Mouse (Mus musculus) kidney, embryonic 14.5 days (tissue): Measurements from ENCODE around the gene Trim75. TPM values are rescaled to one million over a fixed set of nuclear protein-coding genes. Genes with fewer than 3 reads are reported as not detected.
"Not testable (repeated sequence)": the region's sequence is repeated elsewhere in the genome, so short reads cannot be mapped to it uniquely, and the experiment has no call there.

Experiments used
- ATAC-seq: fragments of 200-750 bp; cut with Nextera tagmentation; 2 replicates; pipeline ENCODE4 v1.8.0; 2017; ENCODE audit warnings: moderate number of reproducible peaks, mild to moderate bottlenecking, moderate TSS enrichment, moderate library complexity; ENCODE audit not compliant: low FRiP score, low TSS enrichment
- H3K27ac ChIP-seq: fragments of 300-500 bp; sonication (generic); 2 replicates; pipeline ENCODE4 v1.5.1; 2014; ENCODE audit warnings: low read depth, mild to moderate bottlenecking, low read length, moderate library complexity, mixed read lengths
- H3K27me3 ChIP-seq: fragments of 300-500 bp; sonication (generic); 2 replicates; pipeline ENCODE4 v1.6.1; 2014; ENCODE audit warnings: mild to moderate bottlenecking, low read length; ENCODE audit not compliant: control insufficient read depth, insufficient read depth
- H3K36me3 ChIP-seq: fragments of 300-500 bp; sonication (generic); 2 replicates; pipeline ENCODE4 v1.6.1; 2014; ENCODE audit warnings: low read length, mixed read lengths; ENCODE audit not compliant: control insufficient read depth, insufficient read depth
- H3K4me1 ChIP-seq: fragments of 300-500 bp; sonication (generic); 2 replicates; pipeline ENCODE4 v1.6.1; 2014; ENCODE audit warnings: low read length, mixed read lengths; ENCODE audit not compliant: control insufficient read depth, insufficient read depth
- H3K4me2 ChIP-seq: fragments of 300-500 bp; sonication (generic); replicated peaks from 2 replicates; pipeline ENCODE4 v1.6.1; 2014; ENCODE audit warnings: low read depth, mild to moderate bottlenecking, low read length
- H3K4me3 ChIP-seq: fragments of 300-500 bp; sonication (generic); 2 replicates; pipeline ENCODE4 v1.5.1; 2014; ENCODE audit warnings: mild to moderate bottlenecking, low read length
- H3K9ac ChIP-seq: fragments of 300-500 bp; sonication (generic); 2 replicates; pipeline ENCODE4 v1.6.1; 2014; ENCODE audit warnings: low read depth, mild to moderate bottlenecking, low read length, moderate library complexity
- H3K9me3 ChIP-seq: fragments of 300-500 bp; sonication (generic); 2 replicates; pipeline ENCODE4 v1.6.1; 2016; ENCODE audit warnings: low read length; ENCODE audit not compliant: control insufficient read depth
- WGBS: fragments of 180-500 bp; shearing (Covaris S2); extraction: QIAGEN DNeasy Blood & Tissue Kit; methylation state at CpG from one replicate; pipeline ENCODE4 v1.1.7; 2014; 5-methylcytosine and 5-hydroxymethylcytosine counted together
- polyA plus RNA-seq: library from polyadenylated mRNA; unstranded; fragments of >200 nt; fragmentation: Nextera tagmentation; extraction: Ambion mirVana; gene quantifications from 2 replicates; pipeline ENCODE4 v1.2.1, GENCODE M21; 2014

Trim75 gene
- polyA plus RNA-seq, 1 experiment from 2014 or later: not detected

DNA sequence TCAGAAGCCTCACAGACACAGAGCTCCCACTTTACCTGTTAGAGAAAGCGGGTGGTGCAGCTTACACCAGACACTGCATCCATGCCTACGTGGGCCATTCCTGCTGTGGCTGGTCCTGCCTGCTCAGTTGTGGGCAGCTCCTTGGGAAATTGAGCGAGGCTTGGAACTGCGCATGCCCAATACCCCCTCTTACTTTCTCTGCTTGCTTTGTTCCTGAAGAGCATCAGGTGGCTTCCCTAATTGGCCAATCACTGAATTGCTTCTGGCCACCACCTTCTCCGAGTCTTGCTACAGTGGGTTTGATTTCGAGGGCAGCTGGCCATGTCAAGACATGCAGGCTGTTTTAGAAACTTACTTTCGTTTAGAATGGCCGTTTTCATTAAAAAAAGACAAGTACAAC is 30.8 kb upstream of the Trim75 start, which contains the start of the genes Trim61 and Trim60:
Gene Trim61 (minus strand): TSS at position 101 of the 400 bp plus-strand sequence.
Gene Trim60 (minus strand): TSS at position 162 of the 400 bp plus-strand sequence.
- Histone ChIP-seq H3K27ac (no peak within 1 kb of the TSS), H3K36me3 (no peaks in the 10 kb centered on the region), H3K9ac (no peak within 1 kb of the TSS), H3K9me3 (no peaks in the 10 kb centered on the region), H3K4me2 (no peak within 1 kb of the TSS), H3K4me1 (no peaks in the 10 kb centered on the region), H3K4me3 (no peak within 1 kb of the TSS), H3K27me3 (no peaks in the 10 kb centered on the region)
- ATAC-seq: no peak
- WGBS: 86% methylated on average over 8 of the region's 8 CpGs

DNA sequence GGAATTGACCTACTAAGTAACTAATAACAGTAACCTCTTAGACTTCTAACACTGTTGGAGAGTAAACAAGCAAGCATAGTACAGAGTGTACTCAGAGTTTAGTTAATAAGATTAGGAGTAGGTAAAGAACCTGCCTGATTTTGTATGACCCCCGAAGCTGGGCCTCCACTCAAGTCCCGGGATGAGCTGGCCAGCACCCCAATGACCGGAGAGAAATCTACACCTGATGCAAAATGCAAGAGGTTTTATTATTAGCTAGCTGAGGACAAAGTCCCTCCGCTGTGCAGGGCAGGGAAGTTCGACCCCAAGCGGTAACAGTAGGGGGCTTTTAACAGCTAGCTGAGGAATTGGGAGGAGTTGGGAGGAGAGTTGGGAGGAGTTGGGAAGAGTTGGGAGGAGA is 20.0 kb upstream of the Trim75 start:
- H3K27me3 ChIP-seq, H3K9me3 ChIP-seq, H3K4me2 ChIP-seq, H3K9ac ChIP-seq, H3K27ac ChIP-seq, H3K36me3 ChIP-seq, H3K4me3 ChIP-seq, H3K4me1 ChIP-seq, ATAC-seq: not testable (repeated sequence)
- 81% methylated on average over 6 of the region's 6 CpGs for WGBS

DNA sequence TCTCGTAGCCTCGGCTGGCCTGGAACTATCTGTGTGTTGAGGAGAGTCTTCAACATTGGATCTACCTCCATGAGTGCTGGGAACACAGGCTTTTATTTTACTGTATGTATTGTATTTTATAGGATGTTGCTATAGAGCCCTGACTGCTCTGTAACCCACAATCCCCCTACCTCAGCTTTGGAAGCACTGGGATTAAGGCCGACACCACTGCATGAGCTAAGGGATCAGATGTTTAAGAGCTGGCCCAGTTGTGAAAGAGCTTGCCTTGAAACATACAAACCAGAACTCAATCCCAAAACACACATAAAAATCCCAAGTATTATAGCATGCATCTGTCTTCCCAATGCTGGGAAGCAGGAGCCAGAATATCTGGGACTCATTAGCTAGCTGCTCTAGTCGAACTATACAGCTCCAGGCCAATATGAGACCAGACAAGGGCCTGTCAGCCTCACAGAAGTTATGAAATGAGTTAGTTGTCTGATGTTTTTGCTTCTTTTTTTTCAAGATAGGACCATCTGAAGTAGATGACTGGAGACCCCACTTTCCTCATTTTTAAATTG is 11.3 kb upstream of the Trim75 start:
- Histone ChIP-seq H3K4me3 (no peak overlapping the region), H3K9me3 (no peaks in the 10 kb centered on the region), H3K36me3 (no peaks in the 10 kb centered on the region), H3K4me2 (no peak overlapping the region), H3K4me1 (no peaks in the 10 kb centered on the region), H3K27me3 (no peaks in the 10 kb centered on the region), H3K9ac (no peak overlapping the region), H3K27ac (no peak overlapping the region)
- no peak for ATAC-seq
- WGBS: 85% methylated on average over 4 of the region's 4 CpGs

DNA sequence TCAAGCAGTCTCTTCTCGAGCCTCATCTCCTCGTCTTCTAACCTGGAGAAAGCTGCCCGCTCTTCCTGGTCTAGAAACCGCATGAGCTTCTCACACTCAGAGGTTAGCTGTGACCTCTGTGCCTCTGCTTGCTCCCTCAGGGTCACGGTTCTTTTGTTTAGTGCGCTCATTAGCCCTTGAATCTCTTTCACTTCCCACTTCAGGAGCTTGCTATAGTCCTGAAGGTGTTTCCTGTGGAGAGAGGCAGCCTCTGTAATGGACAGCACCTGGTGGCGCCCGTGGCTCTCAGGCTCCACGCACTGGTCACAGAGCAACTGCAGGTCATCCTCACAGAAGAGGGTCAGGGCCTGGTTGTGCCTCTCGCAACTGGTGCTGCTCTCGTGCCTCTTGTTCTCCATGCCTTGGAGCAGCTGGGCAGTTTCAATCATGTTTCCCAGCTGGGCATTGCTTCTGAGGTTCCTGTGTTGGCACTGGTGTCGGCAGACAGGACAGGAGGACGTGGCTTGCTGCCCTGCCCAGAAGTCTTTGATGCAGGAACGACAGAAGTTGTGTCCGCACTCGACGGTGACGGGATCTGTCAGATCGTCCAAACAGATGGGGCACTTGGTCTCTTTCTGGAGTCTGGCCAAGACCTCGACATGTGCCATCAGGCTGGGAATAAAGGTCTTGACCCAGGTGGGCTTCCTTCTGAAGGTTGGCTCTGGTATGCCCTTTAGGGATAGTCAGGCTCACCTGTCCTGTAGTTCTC is 4.3 kb downstream of the Trim75 start:
- no peak for ATAC-seq
- H3K27me3 ChIP-seq: no peaks in the 10 kb centered on the region
- no peak overlapping the region for H3K9ac ChIP-seq
- H3K27ac ChIP-seq: no peak overlapping the region
- H3K4me3 ChIP-seq: no peak overlapping the region
- 75% methylated on average over 20 of the region's 20 CpGs for WGBS
- H3K4me1 ChIP-seq: no peaks in the 10 kb centered on the region
- H3K9me3 ChIP-seq: no peaks in the 10 kb centered on the region
- H3K4me2 ChIP-seq: no peak overlapping the region
- no peaks in the 10 kb centered on the region for H3K36me3 ChIP-seq

DNA sequence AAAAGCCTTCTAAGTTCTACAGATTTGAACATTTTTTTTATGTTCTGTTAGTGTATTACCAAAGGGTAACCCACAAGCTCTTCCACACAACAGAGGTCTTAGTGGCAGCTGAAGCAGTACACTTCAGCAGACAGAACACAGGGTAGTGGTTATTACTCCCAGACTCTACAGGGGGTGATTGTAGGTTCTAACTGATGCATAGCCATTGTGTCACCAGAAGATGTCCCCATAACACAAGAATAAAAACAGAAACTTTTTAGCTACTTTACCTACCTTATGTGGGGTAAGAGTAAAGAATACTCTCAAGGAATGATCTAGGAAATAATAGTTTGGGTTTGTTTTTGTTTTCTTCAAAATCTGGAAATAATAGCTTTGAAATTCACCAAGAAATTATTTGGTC is 24.8 kb downstream of the Trim75 start:
- H3K27me3 ChIP-seq: no peaks in the 10 kb centered on the region
- no peak overlapping the region for H3K27ac ChIP-seq
- H3K4me2 ChIP-seq: no peak overlapping the region
- no peaks in the 10 kb centered on the region for H3K9me3 ChIP-seq
- no peaks in the 10 kb centered on the region for H3K4me1 ChIP-seq
- no peak overlapping the region for H3K9ac ChIP-seq
- no peak overlapping the region for H3K4me3 ChIP-seq
- no peak for ATAC-seq
- H3K36me3 ChIP-seq: no peaks in the 10 kb centered on the region; the same call in 1 of the 2 replicates

DNA sequence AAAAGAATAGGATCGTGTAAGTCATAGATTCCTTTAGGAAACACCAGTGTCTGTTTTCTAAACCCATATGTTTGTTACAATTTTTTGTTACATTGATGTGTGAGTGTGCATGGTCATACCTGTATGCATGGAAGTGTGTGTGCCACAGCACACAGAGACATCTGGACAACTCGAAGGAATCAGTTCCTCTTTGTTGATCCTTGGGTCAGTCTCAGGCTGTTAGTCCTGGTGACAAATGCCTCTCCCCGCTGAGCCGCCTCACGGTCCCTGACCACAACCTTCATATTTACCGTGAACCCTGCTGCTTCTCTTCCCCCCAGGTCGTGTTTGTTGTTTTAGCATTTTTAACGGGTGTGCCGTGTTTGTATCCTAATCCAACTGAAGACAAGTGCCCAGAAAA is 28.6 kb downstream of the Trim75 start:
- 76% methylated on average over 9 of the region's 9 CpGs for WGBS
- H3K9me3 ChIP-seq: no peaks in the 10 kb centered on the region
- no peak for ATAC-seq
- H3K4me1 ChIP-seq: no peaks in the 10 kb centered on the region
- H3K9ac ChIP-seq: no peak overlapping the region
- no peaks in the 10 kb centered on the region for H3K36me3 ChIP-seq
- no peak overlapping the region for H3K4me3 ChIP-seq
- no peaks in the 10 kb centered on the region for H3K27me3 ChIP-seq
- H3K27ac ChIP-seq: no peak overlapping the region
- no peak overlapping the region for H3K4me2 ChIP-seq

DNA sequence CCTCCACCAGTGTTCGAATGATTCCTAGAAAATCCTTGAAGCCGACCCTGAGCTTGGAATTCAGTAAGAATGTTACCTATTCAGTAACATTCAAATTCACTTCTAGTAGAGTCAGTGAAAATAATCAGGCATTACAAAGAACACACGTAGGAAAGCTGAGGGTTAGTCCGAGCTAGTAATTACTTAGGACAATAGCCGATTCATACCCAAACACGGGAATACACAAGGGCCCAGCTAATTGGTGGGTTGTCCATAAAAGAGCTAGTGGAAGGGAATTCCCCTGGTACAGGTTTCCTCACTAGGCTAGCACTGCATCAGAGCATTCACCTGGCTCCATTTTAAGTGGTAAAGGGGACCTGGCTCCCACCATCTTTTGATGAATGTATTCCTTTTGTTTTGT is 35.5 kb downstream of the Trim75 start:
- no peak for ATAC-seq
- no peak overlapping the region for H3K4me2 ChIP-seq
- no peaks in the 10 kb centered on the region for H3K36me3 ChIP-seq
- no peak overlapping the region for H3K9ac ChIP-seq
- H3K9me3 ChIP-seq: no peaks in the 10 kb centered on the region
- H3K27ac ChIP-seq: no peak overlapping the region
- H3K27me3 ChIP-seq: no peaks in the 10 kb centered on the region
- 96% methylated on average over 6 of the region's 6 CpGs for WGBS
- H3K4me1 ChIP-seq: no peaks in the 10 kb centered on the region
- H3K4me3 ChIP-seq: no peak overlapping the region

DNA sequence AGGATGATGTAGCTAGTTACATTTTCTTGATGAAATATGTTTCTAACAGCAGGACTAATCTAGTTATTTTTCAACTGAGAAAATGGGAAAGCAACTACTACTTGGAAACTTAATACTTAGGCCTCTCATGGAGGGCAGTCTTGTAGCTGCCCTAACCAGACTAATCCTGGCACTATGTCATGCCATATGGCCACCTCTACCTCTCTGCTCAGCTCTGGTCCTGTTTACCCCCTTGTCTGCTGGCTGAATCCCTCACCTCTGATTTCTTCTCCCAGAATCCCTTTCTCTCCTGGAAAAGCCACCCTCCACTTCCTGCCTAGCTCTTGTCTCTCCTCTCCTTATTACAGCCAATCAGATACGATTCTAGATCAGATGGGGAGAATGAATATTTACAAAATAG is 39.3 kb downstream of the Trim75 start:
- Histone ChIP-seq H3K9ac (no peak overlapping the region), H3K27me3 (no peaks in the 10 kb centered on the region), H3K27ac (no peak overlapping the region), H3K4me2 (no peak overlapping the region; the same call in 1 of the 2 replicates), H3K4me1 (no peaks in the 10 kb centered on the region), H3K4me3 (no peak overlapping the region), H3K9me3 (no peaks in the 10 kb centered on the region), H3K36me3 (no peaks in the 10 kb centered on the region)
- WGBS: 88% methylated on average over 1 of the region's 1 CpGs
- no peak for ATAC-seq

DNA sequence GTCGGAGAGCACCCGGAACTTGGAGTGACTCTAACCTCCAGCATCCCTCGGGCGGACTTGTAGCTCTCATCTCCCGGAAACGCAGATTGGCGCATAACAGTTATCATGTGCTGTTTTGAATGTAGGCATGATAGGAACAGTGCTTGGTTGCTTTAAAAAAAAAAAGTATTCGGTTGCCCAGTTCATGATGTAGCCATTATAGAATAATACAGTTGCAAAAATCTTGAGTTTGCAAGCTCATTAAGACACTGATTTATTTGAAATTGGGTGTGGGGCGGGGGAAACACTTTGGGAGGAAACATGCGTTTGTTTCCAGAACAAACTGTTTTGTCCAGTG is 40.0 kb downstream of the Trim75 start:
- H3K9ac ChIP-seq: peak overlapping the region; percentile 72
- no peaks in the 10 kb centered on the region for H3K9me3 ChIP-seq
- H3K36me3 ChIP-seq: no peaks in the 10 kb centered on the region
- peak overlapping the region; percentile 42; the same call in 1 of the 2 replicates for H3K27ac ChIP-seq
- H3K27me3 ChIP-seq: 0 out of 2 replicates have a peak, but pooled peaks cover under 1% of the 10 kb centered on the region
- no peak for ATAC-seq
- peak overlapping the region; percentile 60 for H3K4me2 ChIP-seq
- H3K4me3 ChIP-seq: peak overlapping the region; percentile 76
- H3K4me1 ChIP-seq: no peaks in the 10 kb centered on the region
- 8% methylated on average over 10 of the region's 10 CpGs for WGBS
